13 mouse cellular contexts compared by ENCODE assay signal in the genomic region with DNA sequence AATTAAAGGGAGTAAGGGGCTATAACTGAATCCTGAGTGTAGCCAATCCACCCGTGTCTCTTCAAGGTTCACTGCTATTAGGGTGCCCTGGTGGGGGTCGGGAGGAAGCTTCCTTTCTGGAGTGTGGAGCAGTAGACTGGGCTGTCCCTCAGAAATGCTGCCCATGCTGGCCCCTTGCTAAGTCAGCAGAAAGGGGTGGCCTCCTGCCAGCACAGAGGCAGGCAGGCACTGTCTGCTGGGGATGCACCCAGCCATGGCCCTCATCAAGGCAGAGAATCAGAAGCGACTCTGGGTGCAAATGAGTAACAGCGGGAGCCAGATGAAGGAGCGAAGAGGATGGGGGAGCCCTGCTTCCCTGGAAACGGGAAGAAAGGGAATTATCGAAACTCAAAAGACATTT.
DNase-seq lines count a peak whose midpoint lies in the region; ATAC-seq and TF ChIP-seq lines count a peak whose summit lies in the region.
"Had no signal": no experiment of that assay in that cellular context is flagged by ENCODE, and none has a peak within 500 bp of the region (broad histone marks: within the 10 kb centered on the region; RNA-seq: fewer than 3 reads in every experiment).

No protein-coding gene starts in this region.

- ATAC-seq in hindbrain, embryonic 13.5 days (ENCODE audit: low FRiP score): 0 out of 2 replicates have a peak, but pooled peaks have one; percentile 46
- no peak for ATAC-seq in CD4-positive, CD25-positive, alpha-beta regulatory T cell, adult 4 months
- ATAC-seq: activated CD4-positive, CD25-positive, alpha-beta regulatory T cell, adult 4 months had no signal

- no peaks in the 10 kb centered on the region for H3K36me3 ChIP-seq in hindbrain, embryonic 13.5 days
- H3K36me3 ChIP-seq: heart, embryonic 15.5 days; lung, embryonic 15.5 days had no signal

- H3K27ac ChIP-seq in hindbrain, embryonic 13.5 days: peak overlapping the region; percentile 83
- 0 out of 2 replicates have a peak overlapping the region, but pooled peaks have one; percentile 14 for H3K27ac ChIP-seq in olfactory bulb, adult 2 months (ENCODE audit: insufficient read depth, low read depth, low read length)
- H3K27ac ChIP-seq: heart, embryonic 15.5 days; kidney, postnatal 0 days; lung, embryonic 15.5 days had no signal

- H3K27me3 ChIP-seq in hindbrain, embryonic 13.5 days: no peaks in the 10 kb centered on the region
- H3K27me3 ChIP-seq: CH12.LX; heart, embryonic 15.5 days; lung, embryonic 15.5 days had no signal

- H3K4me3 ChIP-seq in hindbrain, embryonic 13.5 days: no peak overlapping the region
- no peak overlapping the region for H3K4me3 ChIP-seq in olfactory bulb, adult 2 months (ENCODE audit: insufficient read depth, low read depth, low read length)
- H3K4me3 ChIP-seq: heart, embryonic 15.5 days; lung, embryonic 15.5 days had no signal

- TF ChIP-seq POLR2A in olfactory bulb, adult 2 months (IDR thresholded peaks at IDR 0.05; ENCODE audit: insufficient read depth, low read depth, low read length): no peak

- H3K4me1 ChIP-seq in hindbrain, embryonic 13.5 days (replicated peaks): peaks cover 43% of the 10 kb centered on the region
- H3K4me1 ChIP-seq in olfactory bulb, adult 2 months (ENCODE audit: control insufficient read depth, insufficient read depth, low read length): peaks cover 12% of the 10 kb centered on the region

- 16% methylated on average over 7 of the region's 7 CpGs for WGBS in hindbrain, embryonic 13.5 days
- WGBS in olfactory bulb, adult 2 months: 59% methylated on average over 7 of the region's 7 CpGs

- H3K4me2 ChIP-seq in hindbrain, embryonic 13.5 days: no peak overlapping the region
- H3K4me2 ChIP-seq: heart, embryonic 15.5 days; lung, embryonic 15.5 days had no signal

- H3K9me3 ChIP-seq in hindbrain, embryonic 13.5 days: no peaks in the 10 kb centered on the region
- H3K9me3 ChIP-seq: heart, embryonic 15.5 days; lung, embryonic 15.5 days had no signal

- no peak for TF ChIP-seq CTCF in olfactory bulb, adult 2 months (IDR thresholded peaks at IDR 0.05; ENCODE audit: insufficient read depth, low read depth, low read length)

- peak; percentile 35 for DNase-seq in right cerebral cortex, postnatal 4 days
- DNase-seq in right cerebral cortex, postnatal 10 days (ENCODE audit: low spot score in 2 of 2): no peak
- peak; percentile 73 to 83 for DNase-seq in kidney, postnatal 36 days
- no peak for DNase-seq in right cerebral cortex, adult 18-20 months
- DNase-seq in layer of hippocampus, postnatal 25 days (ENCODE audit: extremely low spot score in 1 of 2, low spot score in 1 of 2): no peak

- H3K9ac ChIP-seq in hindbrain, embryonic 13.5 days: 0 out of 2 replicates have a peak overlapping the region, but pooled peaks have one; percentile 10
- H3K9ac ChIP-seq: heart, embryonic 15.5 days; lung, embryonic 15.5 days had no signal

Comparison
In these comparisons a context has a peak if more than half of its experiments do, and no peak if none do; other contexts are left out.
1. DNase-seq: peak in right cerebral cortex, postnatal 4 days (single experiment) and kidney, postnatal 36 days (2 of 2); none in right cerebral cortex, postnatal 10 days (0 of 2), right cerebral cortex, adult 18-20 months (single experiment) and layer of hippocampus, postnatal 25 days (0 of 2).